Mouse (Mus musculus): ENCODE measurements around the gene Cdhr1. TPM values are rescaled to one million over a fixed set of nuclear protein-coding genes. Genes with fewer than 3 reads are reported as not detected.
A peak's percentile ranks its signal among the peaks of the same experiment; 100 is the strongest.
"Not testable (repeated sequence)": the region's sequence is repeated elsewhere in the genome, so short reads cannot be mapped to it uniquely, and the experiment has no call there.

Gene Cdhr1
- 0.55 and 0.60 TPM in 2 replicates for polyA plus RNA-seq (2012; rRNA removed)

DNA sequence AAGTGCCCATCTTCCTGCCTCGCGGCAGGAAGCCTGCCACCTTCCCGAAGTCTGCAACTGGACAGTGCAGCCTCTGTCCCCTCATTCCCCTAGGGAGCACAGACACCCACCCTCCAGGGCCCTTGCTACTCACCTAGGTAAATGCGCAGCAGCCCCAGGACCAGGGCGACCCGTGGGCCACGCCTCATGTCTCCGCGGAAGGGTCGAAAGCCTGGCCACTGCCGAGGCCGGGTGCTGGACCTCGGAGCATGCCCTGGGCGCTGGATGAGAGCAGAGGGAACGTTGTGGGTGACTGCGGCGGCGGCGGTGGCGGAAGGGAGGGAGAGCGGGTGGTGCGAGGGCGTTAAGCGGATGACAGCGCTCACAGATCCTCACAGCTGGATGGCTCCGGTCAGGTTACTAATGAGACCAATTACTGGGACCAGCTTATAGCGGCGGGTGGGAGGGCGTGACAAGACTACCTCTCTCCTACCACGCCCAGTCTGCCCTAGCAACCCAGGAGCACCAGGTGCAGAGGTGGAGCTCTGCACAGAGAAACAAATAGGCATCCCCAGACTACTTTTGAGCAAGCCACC, at the start of gene Cdhr1:
TSS of gene Cdhr1 (minus strand) at position 392 of the 575 bp plus-strand sequence.
- DNase-seq (ENCODE audit: low read depth in 1 of 2, low spot score in 2 of 2): no peak
- no peak within 1 kb of the TSS for H3K27ac ChIP-seq (ENCODE audit: insufficient read depth, low read length)
- 0 out of 2 replicates have a peak, but pooled peaks cover 1% of the 10 kb centered on the region for H3K27me3 ChIP-seq (ENCODE audit: control insufficient read depth, insufficient read depth, low read length)
- no peak within 1 kb of the TSS for H3K4me3 ChIP-seq (ENCODE audit: extremely low read depth, insufficient read depth, insufficient read length)
- TF ChIP-seq POLR2A (IDR thresholded peaks at IDR 0.05; ENCODE audit: low read depth, low read length) (no peak), CTCF (IDR thresholded peaks at IDR 0.05; ENCODE audit: extremely low read depth, insufficient read depth, insufficient read length, insufficient replicate concordance) (no peak)
- H3K4me1 ChIP-seq (ENCODE audit: control insufficient read depth, insufficient read depth, insufficient read length): no peaks in the 10 kb centered on the region
- no peaks in the 10 kb centered on the region for H3K36me3 ChIP-seq (ENCODE audit: control insufficient read depth, insufficient read depth, low read length)
- 6% methylated on average over 30 of the region's 30 CpGs for WGBS

DNA sequence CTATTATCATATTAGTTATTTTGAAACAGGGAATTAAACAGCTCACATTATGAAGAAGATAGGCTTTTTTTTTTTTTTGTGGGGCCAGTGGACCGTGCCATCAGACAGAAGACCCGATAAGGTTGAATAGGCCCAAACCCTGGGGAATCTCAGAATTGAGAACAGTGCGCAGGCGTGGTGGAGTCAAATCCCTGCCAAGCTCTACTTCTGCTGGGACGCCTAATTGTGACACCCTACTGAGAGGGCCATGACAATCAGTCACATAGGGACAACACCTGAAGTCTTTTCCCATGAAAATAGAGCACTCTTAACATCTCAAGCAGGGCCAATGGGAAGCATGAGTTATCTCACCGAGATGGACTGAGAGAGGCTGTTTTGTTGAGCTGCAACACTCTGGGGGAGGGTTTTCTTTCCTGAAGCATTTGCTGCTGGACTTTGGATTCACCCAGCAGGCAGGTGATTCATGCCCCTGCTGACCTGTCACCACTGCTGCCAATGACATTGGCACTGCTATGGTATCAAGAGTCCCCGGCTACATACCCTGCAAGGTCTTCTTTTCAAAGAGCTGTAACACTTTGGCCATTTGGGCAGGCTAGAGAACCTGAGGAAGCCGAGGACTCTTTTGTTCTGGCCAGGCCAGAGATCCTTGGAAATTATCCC, 41.0 kb upstream of the Cdhr1 start:
- Histone ChIP-seq H3K36me3 (ENCODE audit: control insufficient read depth, insufficient read depth, low read length) (no peaks in the 10 kb centered on the region), H3K4me3 (ENCODE audit: extremely low read depth, insufficient read depth, insufficient read length) (no peak overlapping the region), H3K27me3 (ENCODE audit: control insufficient read depth, insufficient read depth, low read length) (no peaks in the 10 kb centered on the region), H3K4me1 (ENCODE audit: control insufficient read depth, insufficient read depth, insufficient read length) (peaks cover 2% of the 10 kb centered on the region; the same call in 1 of the 2 replicates), H3K27ac (ENCODE audit: insufficient read depth, low read length) (no peak overlapping the region)
- no peak for DNase-seq (ENCODE audit: low read depth in 1 of 2, low spot score in 2 of 2)
- WGBS: 64% methylated on average over 8 of the region's 8 CpGs
- TF ChIP-seq CTCF (IDR thresholded peaks at IDR 0.05; ENCODE audit: extremely low read depth, insufficient read depth, insufficient read length, insufficient replicate concordance) (no peak), POLR2A (IDR thresholded peaks at IDR 0.05; ENCODE audit: low read depth, low read length) (no peak)

DNA sequence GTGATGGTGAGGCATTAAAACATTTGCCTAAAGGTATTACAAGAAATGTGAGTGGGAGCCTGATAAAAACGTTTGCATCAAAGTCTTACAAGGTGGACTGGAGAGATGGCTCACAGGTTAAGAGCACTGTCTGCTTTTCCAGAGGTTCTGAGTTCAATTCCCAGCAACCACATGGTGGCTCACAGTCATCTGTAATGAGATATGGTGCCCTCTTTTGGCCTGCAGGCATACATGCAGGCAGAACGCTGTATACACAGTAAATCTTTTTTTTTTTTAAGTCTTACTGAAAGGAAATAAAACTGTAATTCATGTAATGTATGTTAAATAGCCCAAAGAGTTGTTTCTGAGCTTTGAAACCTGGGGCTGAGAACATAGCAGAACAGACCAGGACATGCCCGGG, 39.4 kb upstream of the Cdhr1 start:
- H3K27me3 ChIP-seq (ENCODE audit: control insufficient read depth, insufficient read depth, low read length); DNase-seq (ENCODE audit: low read depth in 1 of 2, low spot score in 2 of 2); H3K4me3 ChIP-seq (ENCODE audit: extremely low read depth, insufficient read depth, insufficient read length); H3K27ac ChIP-seq (ENCODE audit: insufficient read depth, low read length); H3K4me1 ChIP-seq (ENCODE audit: control insufficient read depth, insufficient read depth, insufficient read length); H3K36me3 ChIP-seq (ENCODE audit: control insufficient read depth, insufficient read depth, low read length): not testable (repeated sequence)
- WGBS: 80% methylated on average over 3 of the region's 3 CpGs

DNA sequence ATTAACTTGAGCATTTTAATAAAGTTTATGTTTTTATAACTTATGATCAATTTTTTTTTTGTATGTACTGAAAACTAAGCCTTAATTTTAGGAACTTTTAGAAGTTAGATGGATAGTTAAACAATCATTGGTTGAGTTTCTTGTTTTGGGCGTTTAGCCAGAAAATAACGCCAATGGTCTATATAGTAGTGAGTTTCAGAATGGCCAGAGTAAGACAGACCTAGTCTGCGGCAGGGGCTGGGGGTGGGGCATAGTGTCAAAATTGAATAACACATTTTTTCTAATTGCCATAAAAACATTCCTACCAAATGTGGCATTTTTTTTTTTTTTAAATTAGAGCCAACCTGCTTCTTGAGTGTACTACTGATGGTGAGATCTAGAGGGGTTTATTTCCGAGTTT, 38.0 kb upstream of the Cdhr1 start:
- no peak for DNase-seq (ENCODE audit: low read depth in 1 of 2, low spot score in 2 of 2)
- Histone ChIP-seq H3K27me3 (ENCODE audit: control insufficient read depth, insufficient read depth, low read length) (no peaks in the 10 kb centered on the region), H3K27ac (ENCODE audit: insufficient read depth, low read length) (no peak overlapping the region), H3K36me3 (ENCODE audit: control insufficient read depth, insufficient read depth, low read length) (peaks cover 9% of the 10 kb centered on the region), H3K4me1 (ENCODE audit: control insufficient read depth, insufficient read depth, insufficient read length) (peaks cover 4% of the 10 kb centered on the region; the same call in 1 of the 2 replicates), H3K4me3 (ENCODE audit: extremely low read depth, insufficient read depth, insufficient read length) (no peak overlapping the region)
- TF ChIP-seq CTCF (IDR thresholded peaks at IDR 0.05; ENCODE audit: extremely low read depth, insufficient read depth, insufficient read length, insufficient replicate concordance) (no peak), POLR2A (IDR thresholded peaks at IDR 0.05; ENCODE audit: low read depth, low read length) (no peak)
- WGBS: 78% methylated on average over 4 of the region's 4 CpGs

DNA sequence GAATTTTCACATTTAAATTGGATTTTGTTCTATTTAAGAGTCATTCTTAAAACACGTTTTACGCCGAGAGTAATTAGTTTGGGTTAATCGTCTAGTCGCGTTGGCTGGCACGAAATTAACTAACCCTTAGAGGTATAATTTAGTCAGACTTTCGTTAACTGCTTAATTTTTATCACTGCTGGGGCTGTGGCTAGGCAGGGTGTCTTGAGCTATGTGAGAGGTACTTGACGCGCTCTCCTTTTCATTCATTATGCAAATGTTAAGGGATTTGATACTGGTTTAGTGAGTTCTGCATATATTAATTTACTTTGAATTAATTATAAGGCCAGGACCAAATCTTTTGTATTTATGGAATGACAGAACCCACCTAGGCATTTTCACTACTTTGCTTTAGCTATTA, 37.5 kb upstream of the Cdhr1 start:
- 3% methylated on average over 10 of the region's 10 CpGs for WGBS
- Histone ChIP-seq H3K27me3 (ENCODE audit: control insufficient read depth, insufficient read depth, low read length) (no peaks in the 10 kb centered on the region), H3K4me3 (ENCODE audit: extremely low read depth, insufficient read depth, insufficient read length) (peak overlapping the region; percentile 72), H3K36me3 (ENCODE audit: control insufficient read depth, insufficient read depth, low read length) (peaks cover 12% of the 10 kb centered on the region), H3K27ac (ENCODE audit: insufficient read depth, low read length) (peak overlapping the region; percentile 82), H3K4me1 (ENCODE audit: control insufficient read depth, insufficient read depth, insufficient read length) (peaks cover 4% of the 10 kb centered on the region; the same call in 1 of the 2 replicates)
- DNase-seq (ENCODE audit: low read depth in 1 of 2, low spot score in 2 of 2): peak in 1 of 2 experiments; percentile 14
- TF ChIP-seq CTCF (IDR thresholded peaks at IDR 0.05; ENCODE audit: extremely low read depth, insufficient read depth, insufficient read length, insufficient replicate concordance) (no peak), POLR2A (IDR thresholded peaks at IDR 0.05; ENCODE audit: low read depth, low read length) (no peak)

DNA sequence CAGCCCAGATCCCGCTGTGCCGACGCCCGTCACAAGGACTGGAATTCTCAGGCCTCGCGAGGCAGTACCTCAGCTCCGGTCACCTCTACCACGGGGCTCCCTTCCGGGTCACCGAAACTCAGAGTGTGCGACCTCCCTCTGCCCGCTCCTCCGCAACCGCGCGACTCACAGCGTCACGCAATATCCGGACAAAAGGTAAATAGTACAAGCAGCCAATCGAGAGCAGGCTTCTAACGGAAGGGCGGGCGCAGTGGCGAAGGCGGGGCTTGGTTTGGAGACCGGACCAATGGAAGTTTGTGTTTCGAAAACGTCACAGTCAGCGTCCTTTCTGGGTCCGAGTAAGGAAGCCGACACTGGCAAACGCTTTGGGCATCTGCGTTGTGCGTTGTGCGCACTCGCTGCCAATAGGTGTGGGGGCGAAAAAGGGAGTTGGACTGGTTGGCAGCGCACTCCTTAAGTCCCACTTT, 37.0 kb upstream of the Cdhr1 start, which contains the start of gene Ghitm:
TSS of gene Ghitm (minus strand) at position 146 of the 467 bp plus-strand sequence.
- Histone ChIP-seq H3K27ac (ENCODE audit: insufficient read depth, low read length) (peak within 1 kb of the TSS; percentile 93), H3K4me3 (ENCODE audit: extremely low read depth, insufficient read depth, insufficient read length) (peak within 1 kb of the TSS; percentile 94), H3K4me1 (ENCODE audit: control insufficient read depth, insufficient read depth, insufficient read length) (peaks cover 4% of the 10 kb centered on the region; the same call in 1 of the 2 replicates), H3K27me3 (ENCODE audit: control insufficient read depth, insufficient read depth, low read length) (no peaks in the 10 kb centered on the region), H3K36me3 (ENCODE audit: control insufficient read depth, insufficient read depth, low read length) (peaks cover 13% of the 10 kb centered on the region)
- DNase-seq (ENCODE audit: low read depth in 1 of 2, low spot score in 2 of 2): peak; percentile 95 to 96
- TF ChIP-seq POLR2A (IDR thresholded peaks at IDR 0.05; ENCODE audit: low read depth, low read length): peak; percentile 73
- TF ChIP-seq CTCF (IDR thresholded peaks at IDR 0.05; ENCODE audit: extremely low read depth, insufficient read depth, insufficient read length, insufficient replicate concordance): no peak
- under 1% methylated on average over 38 of the region's 38 CpGs for WGBS
